Mouse (Mus musculus): ENCODE data around the gene Nop2. TPM values are rescaled to one million over a fixed set of nuclear protein-coding genes. Genes with fewer than 3 reads are reported as not detected.

Nop2 gene
- 47.9 and 48.6 TPM in 2 replicates for polyA plus RNA-seq (2015; fragmentation: Nextera tagmentation; extraction: Ambion mirVana)

DNA sequence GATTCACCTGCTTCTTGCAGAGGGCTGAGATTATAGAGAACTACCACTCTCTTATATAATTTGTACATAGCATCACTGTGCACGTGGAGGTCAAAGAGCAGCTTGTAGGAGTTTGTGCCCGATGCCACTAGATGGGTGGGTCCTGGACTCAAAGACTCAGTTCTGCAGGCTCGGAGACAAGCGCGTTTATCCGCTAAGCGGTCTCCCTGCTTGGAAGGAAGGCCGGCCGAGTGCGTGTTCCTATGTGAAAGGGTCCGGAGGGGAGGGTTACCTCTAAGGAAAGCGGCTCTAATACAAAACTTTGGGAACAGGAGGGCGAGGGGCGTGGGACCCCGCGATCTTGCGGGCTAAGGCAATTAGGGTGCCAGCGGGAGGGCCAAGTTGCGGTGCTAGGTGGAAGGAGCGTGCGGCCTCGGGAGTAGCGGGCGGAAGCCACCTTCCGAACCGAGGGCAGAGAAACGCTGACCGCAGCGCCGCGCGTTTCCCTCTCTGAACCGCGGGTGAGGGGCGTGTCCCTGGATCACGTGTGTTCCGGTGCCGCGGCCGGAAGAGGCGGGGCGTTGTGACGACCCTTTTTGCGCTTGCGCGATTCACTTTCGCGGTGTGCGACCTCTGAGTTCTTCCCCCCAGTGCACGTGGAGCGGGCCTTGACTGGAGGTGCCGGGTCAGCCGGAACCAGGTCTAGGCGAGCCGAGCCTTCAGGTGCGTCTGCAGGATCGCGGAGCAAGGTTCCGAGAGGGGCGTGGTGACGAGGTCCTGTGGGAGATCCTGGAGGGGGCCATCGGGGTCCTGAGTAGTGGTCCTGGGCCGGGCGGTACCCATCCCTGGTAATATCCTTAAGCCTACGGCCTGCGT is at the start of gene Nop2:
Gene Nop2 (plus strand): TSS at position 608 of the 855 bp plus-strand sequence.
- peak within 1 kb of the TSS; percentile 71 for H3K4me3 ChIP-seq
- peak within 1 kb of the TSS; percentile 86 for H3K27ac ChIP-seq
- H3K9ac ChIP-seq = peak within 1 kb of the TSS; percentile 88
- H3K4me2 ChIP-seq = peak within 1 kb of the TSS; percentile 89
- H3K9me3 ChIP-seq = no peaks in the 10 kb centered on the region
- peaks cover 19% of the 10 kb centered on the region for H3K4me1 ChIP-seq (replicated peaks)
- H3K27me3 ChIP-seq = no peaks in the 10 kb centered on the region
- under 1% methylated on average over 66 of the region's 66 CpGs for WGBS
- H3K36me3 ChIP-seq = peaks cover 70% of the 10 kb centered on the region
- ATAC-seq (ENCODE audit: low FRiP score) = peak; percentile 97

- H3K4me1 ChIP-seq (replicated peaks) = peaks cover 18% of the 10 kb centered on the region
- H3K4me3 ChIP-seq = no peak overlapping the region
- WGBS = 89% methylated on average over 7 of the region's 7 CpGs
- no peak overlapping the region for H3K9ac ChIP-seq
- no peak for ATAC-seq (ENCODE audit: low FRiP score)
- no peaks in the 10 kb centered on the region for H3K36me3 ChIP-seq
- H3K27me3 ChIP-seq = 0 out of 2 replicates have a peak, but pooled peaks cover 6% of the 10 kb centered on the region
- no peak overlapping the region for H3K4me2 ChIP-seq
- H3K27ac ChIP-seq = no peak overlapping the region
- H3K9me3 ChIP-seq = no peaks in the 10 kb centered on the region
Observed at GRCm38 (mm10) chr6:125082801-125083386, 48.8 kb upstream of the Nop2 start.

GRCm38 (mm10) chr6:125084424-125084823 is 47.3 kb upstream of the Nop2 start:
- 5% methylated on average over 4 of the region's 4 CpGs for WGBS
- H3K27ac ChIP-seq = 0 out of 2 replicates have a peak overlapping the region, but pooled peaks have one; percentile 4
- H3K9me3 ChIP-seq = no peaks in the 10 kb centered on the region
- no peak overlapping the region for H3K4me3 ChIP-seq
- peaks cover 30% of the 10 kb centered on the region for H3K4me1 ChIP-seq (replicated peaks)
- H3K4me2 ChIP-seq = no peak overlapping the region
- 0 out of 2 replicates have a peak, but pooled peaks cover 3% of the 10 kb centered on the region for H3K27me3 ChIP-seq
- H3K9ac ChIP-seq = no peak overlapping the region
- no peak for ATAC-seq (ENCODE audit: low FRiP score)
- H3K36me3 ChIP-seq = no peaks in the 10 kb centered on the region

- WGBS = 74% methylated on average over 3 of the region's 3 CpGs
- ATAC-seq (ENCODE audit: low FRiP score) = no peak
- no peaks in the 10 kb centered on the region for H3K9me3 ChIP-seq
Observed at GRCm38 (mm10) chr6:125087937-125088336, 43.8 kb upstream of the Nop2 start.

GRCm38 (mm10) chr6:125088561-125089321 is 43.0 kb upstream of the Nop2 start:
- Histone ChIP-seq H3K9ac (peak overlapping the region; percentile 35; the same call in 1 of the 2 replicates), H3K4me3 (no peak overlapping the region), H3K27me3 (no peaks in the 10 kb centered on the region), H3K4me1 (replicated peaks) (peaks cover 33% of the 10 kb centered on the region), H3K36me3 (no peaks in the 10 kb centered on the region), H3K9me3 (no peaks in the 10 kb centered on the region), H3K4me2 (peak overlapping the region; percentile 45; the same call in 1 of the 2 replicates), H3K27ac (peak overlapping the region; percentile 97)
- ATAC-seq (ENCODE audit: low FRiP score) = peak; percentile 85
- WGBS = under 1% methylated on average over 18 of the region's 20 CpGs

More at GRCm38 (mm10) chr6:125087937-125088336, 43.8 kb upstream of the Nop2 start:
- peaks cover 33% of the 10 kb centered on the region for H3K4me1 ChIP-seq (replicated peaks)
- no peak overlapping the region for H3K4me3 ChIP-seq
- no peaks in the 10 kb centered on the region for H3K27me3 ChIP-seq
- H3K9ac ChIP-seq = no peak overlapping the region
- H3K4me2 ChIP-seq = no peak overlapping the region
- no peaks in the 10 kb centered on the region for H3K36me3 ChIP-seq
- peak overlapping the region; percentile 97 for H3K27ac ChIP-seq

DNA sequence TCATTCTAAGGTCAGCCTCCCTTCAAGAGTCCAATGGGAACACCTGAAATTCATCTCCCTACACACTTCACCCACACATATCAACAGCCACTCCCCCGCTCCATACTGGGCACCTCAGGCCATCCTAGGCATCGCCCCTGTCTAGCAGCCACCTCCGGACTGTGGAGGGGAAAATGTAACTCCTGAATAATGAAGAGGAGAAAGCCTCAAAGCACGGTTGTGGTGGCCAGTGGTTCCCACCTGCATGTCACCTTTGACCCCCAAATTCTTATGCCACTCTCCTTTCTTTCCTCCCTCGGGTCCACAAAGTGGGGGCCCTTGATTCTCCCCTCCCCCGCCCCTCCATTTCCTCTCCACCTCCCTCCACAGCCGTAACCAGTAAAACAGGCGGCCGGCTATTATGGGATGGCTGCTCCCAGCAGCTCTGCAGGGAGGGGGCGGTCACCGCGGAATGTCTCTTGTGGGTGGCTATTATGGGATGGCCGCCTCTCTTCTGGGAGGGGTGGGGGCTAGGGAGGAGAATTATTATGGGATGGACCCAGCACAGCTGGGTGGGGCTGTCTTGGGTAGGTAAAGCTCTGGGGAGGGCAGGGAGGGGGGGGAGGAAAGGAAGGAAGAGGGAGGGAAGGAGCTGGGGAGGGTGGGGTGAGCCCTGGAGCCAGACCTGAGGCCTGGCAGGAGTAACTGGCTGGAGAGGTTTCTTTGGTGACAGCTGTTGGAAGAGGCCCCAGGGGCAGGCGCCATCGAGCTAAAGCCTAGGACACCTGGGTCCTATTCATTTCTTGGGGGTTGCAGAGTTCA is 42.0 kb upstream of the Nop2 start:
- H3K27me3 ChIP-seq = no peaks in the 10 kb centered on the region
- peaks cover 27% of the 10 kb centered on the region for H3K4me1 ChIP-seq (replicated peaks)
- peak overlapping the region; percentile 97 for H3K27ac ChIP-seq
- WGBS = 3% methylated on average over 15 of the region's 15 CpGs
- peak overlapping the region; percentile 45 for H3K4me2 ChIP-seq
- ATAC-seq (ENCODE audit: low FRiP score) = peak; percentile 76
- H3K36me3 ChIP-seq = no peaks in the 10 kb centered on the region
- H3K9ac ChIP-seq = peak overlapping the region; percentile 61
- H3K4me3 ChIP-seq = 0 out of 2 replicates have a peak overlapping the region, but pooled peaks have one; percentile 5
- no peaks in the 10 kb centered on the region for H3K9me3 ChIP-seq

GRCm38 (mm10) chr6:125090341-125091085 is 41.2 kb upstream of the Nop2 start:
- peak; percentile 21 for ATAC-seq (ENCODE audit: low FRiP score)
- no peaks in the 10 kb centered on the region for H3K27me3 ChIP-seq
- H3K4me3 ChIP-seq = no peak overlapping the region
- no peaks in the 10 kb centered on the region for H3K36me3 ChIP-seq
- no peaks in the 10 kb centered on the region for H3K9me3 ChIP-seq
- peaks cover 27% of the 10 kb centered on the region for H3K4me1 ChIP-seq (replicated peaks)
- WGBS = 52% methylated on average over 10 of the region's 10 CpGs
- H3K27ac ChIP-seq = peak overlapping the region; percentile 97
- peak overlapping the region; percentile 45 for H3K4me2 ChIP-seq
- H3K9ac ChIP-seq = peak overlapping the region; percentile 61

DNA sequence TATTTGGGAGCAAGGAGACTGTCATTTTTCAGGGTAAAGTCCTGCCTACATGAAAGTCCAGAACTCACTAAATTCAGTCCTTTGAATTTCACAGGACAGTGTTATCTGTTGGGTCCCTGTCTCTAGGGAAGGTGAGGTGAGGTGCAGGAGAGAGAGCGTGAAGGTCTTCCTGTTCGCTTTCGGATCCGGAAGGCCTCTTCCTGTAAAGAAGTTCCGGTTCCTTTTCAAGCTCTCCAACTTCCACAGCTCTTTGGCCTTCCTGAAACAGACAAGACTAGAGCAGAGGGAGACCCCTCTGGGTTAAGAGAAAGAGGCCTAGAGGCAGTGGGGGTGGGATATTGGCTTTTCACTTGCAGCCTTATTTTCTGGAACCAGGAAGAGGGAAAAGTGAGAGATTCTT is 39.3 kb upstream of the Nop2 start:
- H3K4me1 ChIP-seq (replicated peaks) = peaks cover 28% of the 10 kb centered on the region
- no peak overlapping the region for H3K4me2 ChIP-seq
- no peak for ATAC-seq (ENCODE audit: low FRiP score)
- H3K27ac ChIP-seq = 0 out of 2 replicates have a peak overlapping the region, but pooled peaks have one; percentile 31
- WGBS = 90% methylated on average over 5 of the region's 5 CpGs
- no peak overlapping the region for H3K4me3 ChIP-seq
- no peak overlapping the region for H3K9ac ChIP-seq
- no peaks in the 10 kb centered on the region for H3K27me3 ChIP-seq
- no peaks in the 10 kb centered on the region for H3K9me3 ChIP-seq
- H3K36me3 ChIP-seq = no peaks in the 10 kb centered on the region

DNA sequence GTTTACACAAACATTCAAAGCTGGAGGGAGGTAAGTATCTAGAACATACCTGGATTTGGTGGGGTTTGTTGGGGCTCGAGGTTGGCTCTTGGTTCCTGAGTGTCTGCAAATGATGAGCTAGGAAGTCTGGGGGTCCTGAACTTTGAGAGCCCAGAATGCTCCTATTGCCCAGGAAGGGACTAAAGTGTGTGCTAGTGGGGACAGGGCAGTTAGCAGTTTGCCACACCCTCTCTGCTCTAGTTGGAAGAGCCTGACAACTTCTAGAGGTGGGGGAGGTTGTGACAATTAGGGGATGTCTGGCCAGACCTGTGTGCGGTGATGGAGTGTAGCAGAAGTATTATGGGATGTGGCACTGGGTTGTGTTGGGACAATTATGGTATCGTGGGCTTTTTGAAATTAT is 36.9 kb upstream of the Nop2 start:
- peaks cover 37% of the 10 kb centered on the region for H3K4me1 ChIP-seq (replicated peaks)
- peak overlapping the region; percentile 96 for H3K27ac ChIP-seq
- ATAC-seq (ENCODE audit: low FRiP score) = peak; percentile 2; the same call in 1 of the 2 replicates
- H3K4me3 ChIP-seq = no peak overlapping the region
- H3K4me2 ChIP-seq = no peak overlapping the region
- H3K9ac ChIP-seq = no peak overlapping the region
- peaks cover 16% of the 10 kb centered on the region for H3K36me3 ChIP-seq
- WGBS = 58% methylated on average over 3 of the region's 3 CpGs
- H3K9me3 ChIP-seq = no peaks in the 10 kb centered on the region
- H3K27me3 ChIP-seq = no peaks in the 10 kb centered on the region

DNA sequence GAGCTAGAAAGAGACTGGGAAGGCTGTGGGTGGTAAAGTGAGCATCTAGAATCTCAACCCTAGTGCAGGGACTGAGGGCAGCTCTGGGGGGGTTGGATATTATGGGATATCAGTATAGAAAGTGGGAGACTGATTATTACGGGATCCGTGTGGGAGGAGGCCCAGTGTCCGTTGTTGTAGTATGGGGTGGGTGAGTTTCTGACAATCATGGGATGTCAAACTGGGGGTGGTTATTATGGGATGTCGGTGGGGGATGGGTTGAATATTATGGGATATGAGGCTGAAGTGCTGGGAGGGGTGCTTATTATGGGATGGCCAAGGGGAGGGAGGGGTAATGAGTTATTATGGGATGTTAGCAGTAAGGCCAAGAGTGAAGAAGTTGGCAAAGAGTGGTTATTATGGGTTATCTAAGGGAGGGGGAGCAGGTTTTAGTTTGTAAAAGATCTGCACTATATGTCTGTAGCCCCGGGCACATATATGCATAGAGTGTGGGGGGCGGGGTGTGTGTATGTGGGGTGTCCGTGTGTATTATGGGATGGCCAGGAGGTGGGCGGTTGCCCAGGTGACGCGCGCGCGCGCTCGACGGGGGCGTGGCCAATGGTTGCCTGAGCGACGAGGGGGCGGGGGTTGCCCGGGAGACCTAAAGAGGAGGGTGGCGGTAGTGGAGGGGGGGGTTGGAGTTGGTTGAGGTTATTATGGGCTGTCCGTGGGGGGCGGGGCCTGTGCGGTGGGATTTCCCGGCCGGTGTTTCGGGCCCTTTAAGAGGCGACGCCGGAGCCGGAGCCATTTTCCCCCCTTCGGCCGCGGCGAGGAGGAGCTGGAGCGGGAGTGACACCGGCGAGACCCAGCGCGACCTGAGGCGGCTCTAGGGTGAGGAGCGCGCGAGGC is 36.1 kb upstream of the Nop2 start, which contains the start of gene Chd4:
Gene Chd4 (plus strand): TSS at position 591 of the 888 bp plus-strand sequence.
- peak; percentile 74 for ATAC-seq (ENCODE audit: low FRiP score)
- Histone ChIP-seq H3K27me3 (no peaks in the 10 kb centered on the region), H3K27ac (peak within 1 kb of the TSS; percentile 96), H3K4me3 (peak within 1 kb of the TSS; percentile 98), H3K9ac (peak within 1 kb of the TSS; percentile 97), H3K4me2 (peak within 1 kb of the TSS; percentile 89), H3K4me1 (replicated peaks) (peaks cover 37% of the 10 kb centered on the region), H3K36me3 (peaks cover 24% of the 10 kb centered on the region), H3K9me3 (no peaks in the 10 kb centered on the region)
- 2% methylated on average over 31 of the region's 45 CpGs for WGBS
